Mouse (Mus musculus): Measurements from ENCODE around the gene Sgcd.
A peak's percentile ranks its signal among the peaks of the same experiment; 100 is the strongest.

Sgcd gene

DNA sequence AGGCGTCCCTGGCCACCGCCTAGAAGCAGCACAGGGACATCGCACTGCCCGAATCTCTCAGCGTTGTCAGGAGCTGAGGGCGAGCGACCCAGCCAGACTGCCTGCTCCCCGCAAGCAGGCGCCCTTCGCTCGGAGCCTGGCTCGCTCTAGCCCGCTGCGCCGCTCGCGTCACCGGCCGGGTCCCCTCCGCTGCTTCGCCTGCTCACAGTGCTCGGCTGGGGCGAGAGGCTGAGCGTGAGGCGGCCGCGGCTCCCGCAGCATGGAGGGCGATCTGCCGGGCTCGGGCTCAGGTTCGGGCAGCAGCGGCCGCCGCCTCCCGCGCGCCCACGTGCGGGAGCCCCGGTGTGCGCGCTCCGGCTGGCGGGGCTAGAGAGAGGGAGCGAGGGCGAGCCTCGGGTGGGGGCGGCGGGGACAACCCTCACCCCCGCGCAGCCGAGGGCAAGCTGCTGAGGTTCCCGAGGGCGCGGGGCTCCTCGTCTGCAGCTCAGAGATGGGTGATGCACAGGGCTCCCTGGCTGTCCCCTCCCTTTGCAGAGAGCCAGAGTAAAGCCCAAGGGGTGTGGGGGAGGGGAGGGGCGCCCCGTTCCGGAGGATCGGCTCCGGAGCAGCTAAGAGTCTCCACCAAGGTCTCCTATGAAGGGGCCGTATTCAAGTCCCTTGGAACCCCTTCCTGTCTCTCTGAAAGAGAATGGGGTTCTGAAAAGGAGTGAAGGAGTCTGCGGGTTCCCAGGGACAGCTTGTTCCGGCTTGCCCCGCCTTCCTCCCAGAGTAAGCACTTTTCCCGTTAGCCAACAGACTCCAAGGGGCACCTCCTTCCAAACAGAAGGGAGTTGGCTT lies at the start of gene Sgcd:
TSS of gene Sgcd (minus strand) at position 273 of the 837 bp plus-strand sequence.
- peak; percentile 73 for DNase-seq

DNA sequence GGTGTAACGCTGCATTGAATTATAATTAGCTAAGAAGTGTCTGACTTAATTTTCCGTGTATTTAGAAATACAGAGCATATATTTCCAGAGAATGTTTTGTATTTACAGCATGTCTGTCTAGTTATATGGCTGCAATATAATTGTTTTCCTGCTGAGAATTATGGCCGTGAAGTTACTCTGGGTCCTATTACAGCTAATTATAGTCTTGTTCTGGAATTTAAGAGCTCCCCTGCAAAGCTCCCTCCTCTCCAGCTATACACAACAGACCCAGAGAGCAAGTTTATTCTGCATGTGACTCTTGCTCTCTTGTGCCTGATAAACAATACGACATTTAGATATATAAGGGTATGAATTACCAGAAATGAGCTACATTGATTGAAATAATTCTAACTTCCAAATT lies 49.3 kb upstream of the Sgcd start:
- DNase-seq: no peak

DNA sequence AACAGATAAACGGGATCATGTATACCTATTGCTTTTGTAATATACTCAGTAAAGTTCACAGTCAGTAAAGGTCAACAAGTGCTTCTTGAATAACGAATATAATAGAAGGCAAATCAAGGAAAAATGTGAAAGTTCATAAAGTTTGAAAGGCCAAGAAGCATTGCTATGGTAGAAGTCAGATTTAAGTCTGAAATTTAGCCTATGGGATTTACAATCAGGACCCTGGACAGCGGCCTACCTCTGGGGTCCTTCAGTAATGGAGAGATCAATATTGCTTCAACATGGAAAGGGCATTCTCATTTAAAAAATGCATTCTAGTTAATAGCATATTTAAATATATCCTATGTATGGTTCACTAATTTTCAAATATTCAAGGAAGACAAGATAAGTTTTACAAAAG lies 24.1 kb upstream of the Sgcd start:
- DNase-seq: peak; percentile 50

DNA sequence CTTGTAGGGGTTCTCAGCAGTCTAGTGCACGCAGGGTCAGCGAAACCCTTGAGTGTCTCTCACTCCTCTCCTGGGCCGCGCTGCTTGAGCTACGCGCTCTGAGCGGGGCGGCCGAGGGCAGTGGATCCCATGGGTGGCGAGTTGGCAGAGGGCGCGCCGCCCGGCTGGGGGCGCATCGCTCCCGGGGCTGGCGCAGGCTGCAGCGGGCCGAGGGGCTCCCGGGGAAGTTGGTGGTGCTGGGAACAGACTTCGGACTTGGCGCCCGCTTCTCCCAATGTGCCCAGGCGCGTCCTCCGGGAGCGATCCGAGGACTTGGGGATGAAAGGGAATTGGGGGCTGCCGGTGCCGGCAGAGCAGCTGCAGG lies 454 bp downstream of the Sgcd start:
- DNase-seq: peak; percentile 68

DNA sequence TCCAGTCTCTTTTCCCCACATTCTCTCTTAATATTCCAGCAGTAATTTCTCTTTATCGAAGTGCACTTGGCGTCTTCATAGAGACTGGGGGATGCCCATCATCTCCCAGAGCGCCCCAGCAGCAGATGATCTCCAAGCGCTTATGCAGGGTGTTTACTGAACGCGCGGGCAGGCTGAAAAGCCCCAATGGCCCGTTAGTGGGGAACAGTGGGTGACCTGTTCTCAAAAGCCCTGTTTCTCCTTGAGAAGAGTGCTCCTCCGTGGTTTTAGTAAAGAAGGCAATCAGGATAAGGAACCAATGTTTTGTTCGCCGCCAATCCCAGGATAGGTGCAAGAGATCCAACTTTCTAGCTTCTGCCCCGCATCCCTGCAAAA lies 889 bp downstream of the Sgcd start:
- DNase-seq: peak; percentile 4

DNA sequence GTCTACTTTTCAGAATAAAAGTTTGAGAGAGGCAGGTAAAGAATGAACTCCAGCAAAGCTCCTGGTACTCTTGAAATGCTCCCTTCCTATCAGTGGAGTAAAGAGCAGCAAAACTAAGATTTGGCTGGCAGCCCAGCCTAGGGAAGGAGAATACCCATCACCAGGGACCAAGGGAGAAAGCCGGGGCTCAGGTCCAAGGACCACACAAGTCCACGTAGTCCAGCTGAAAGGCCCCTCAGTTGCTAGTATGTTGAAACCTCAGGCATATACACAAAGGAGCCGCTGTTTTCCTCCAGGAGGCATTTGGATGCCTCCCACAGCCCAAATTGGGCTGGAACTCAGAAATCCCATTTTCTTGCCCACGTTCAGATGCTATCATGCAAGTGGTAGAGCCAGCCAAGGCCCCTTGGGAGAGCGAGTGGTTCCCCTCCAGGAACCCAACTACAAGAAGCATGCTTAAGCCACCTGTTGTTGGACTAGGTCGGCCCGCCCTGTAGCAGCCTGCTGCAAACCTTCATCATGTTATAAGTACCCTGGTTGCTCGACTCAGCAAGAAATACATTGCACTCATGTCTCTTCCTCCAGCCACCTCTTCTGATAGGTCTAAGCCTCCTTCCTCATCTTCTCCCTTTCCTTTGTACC lies 1.4 kb downstream of the Sgcd start:
- peak; percentile 3 for DNase-seq

DNA sequence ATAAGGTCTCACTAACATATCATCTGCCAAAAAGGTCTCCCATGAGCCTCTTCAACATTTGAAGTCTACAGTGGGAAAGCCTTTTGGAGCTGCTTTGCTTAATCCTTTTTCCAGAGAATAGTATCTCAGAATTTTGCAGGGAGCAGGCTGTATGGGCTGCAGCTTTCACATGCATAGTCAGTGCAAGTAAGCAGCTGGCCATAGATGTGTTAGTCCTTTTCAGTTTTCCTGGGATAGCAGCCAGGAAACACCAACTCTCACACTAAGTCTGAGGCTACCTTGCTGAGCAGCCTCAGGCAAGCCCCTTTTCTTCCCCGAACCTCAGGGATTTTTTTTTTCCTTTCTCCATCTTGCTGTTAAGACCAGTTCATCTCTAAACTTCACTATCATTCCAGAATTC lies 6.6 kb downstream of the Sgcd start:
- DNase-seq: no peak

DNA sequence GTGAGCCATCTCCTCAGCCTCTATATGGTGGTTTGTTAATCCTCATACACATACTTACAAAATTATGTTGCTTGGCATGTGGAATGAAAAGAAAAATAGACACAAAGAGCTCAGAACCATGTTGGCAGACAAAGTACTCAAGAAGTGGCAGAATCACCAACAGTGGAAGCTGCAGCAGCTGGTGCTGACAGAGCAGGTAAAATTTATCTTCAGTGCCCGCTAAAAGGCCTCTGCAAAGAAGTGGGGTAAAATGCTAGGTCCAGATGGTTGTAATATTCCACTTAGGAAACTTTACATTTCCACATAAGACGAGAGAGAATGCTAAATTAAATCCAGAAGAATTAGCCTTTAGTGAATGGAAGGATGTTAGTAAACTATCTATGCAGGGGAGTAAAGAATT lies 7.7 kb downstream of the Sgcd start:
- DNase-seq: peak; percentile 2

DNA sequence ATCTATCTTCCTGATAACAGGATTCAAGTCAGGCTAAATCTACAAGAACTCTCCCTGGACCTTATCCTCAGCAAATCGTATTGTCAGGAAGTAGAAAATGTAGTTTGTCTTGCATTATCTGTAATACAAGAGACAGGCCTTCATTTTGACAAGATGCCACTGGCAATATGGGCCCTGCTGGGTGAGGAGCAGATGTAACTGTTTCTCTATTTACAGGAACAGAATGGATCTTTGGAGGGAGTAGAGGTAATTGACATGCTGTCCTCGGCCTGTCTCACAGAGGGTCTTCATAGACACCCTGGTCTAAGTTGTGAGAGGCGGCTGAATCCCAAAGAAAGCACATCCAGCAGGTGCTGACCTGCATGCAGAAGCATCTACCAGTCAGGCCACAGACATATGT lies 35.5 kb downstream of the Sgcd start:
- no peak for DNase-seq

DNA sequence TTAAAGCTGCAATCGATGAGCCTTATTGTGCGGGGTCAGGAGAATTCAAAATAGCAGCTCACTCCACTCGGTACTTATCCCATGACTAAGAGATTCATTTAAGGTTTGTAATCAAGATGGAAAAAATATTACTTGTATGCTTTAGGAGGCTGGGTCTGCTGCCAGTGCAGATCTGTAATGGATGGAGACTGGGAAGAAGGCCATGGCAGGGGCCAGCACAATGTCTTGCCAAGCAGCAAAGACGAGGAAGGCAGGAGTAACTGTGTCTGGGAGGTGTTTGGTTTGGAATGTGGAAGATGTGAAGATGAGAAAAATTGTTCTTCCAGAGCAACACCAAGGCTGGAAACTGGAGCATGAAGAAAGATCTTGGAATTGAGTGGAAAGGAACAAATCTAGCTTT lies 36.4 kb downstream of the Sgcd start:
- DNase-seq: no peak

DNA sequence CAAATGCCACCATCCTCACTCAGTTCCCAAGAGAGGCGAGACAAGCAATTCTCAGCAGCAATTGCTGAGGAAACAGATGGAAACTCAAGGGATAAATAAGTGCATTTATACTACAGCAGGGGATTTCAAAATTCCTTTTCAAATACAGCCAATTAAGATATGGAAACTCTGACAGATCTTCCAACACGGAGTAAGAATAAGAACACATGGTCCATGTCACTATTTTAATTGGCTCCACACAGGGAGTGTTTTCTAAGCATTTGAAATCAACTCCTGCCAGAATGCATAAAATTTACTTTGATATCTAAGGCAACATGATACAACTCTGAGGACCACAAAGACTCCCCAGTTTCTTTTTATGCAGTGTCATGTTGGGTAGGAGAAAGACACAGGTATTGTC lies 49.0 kb downstream of the Sgcd start:
- DNase-seq: no peak

DNA sequence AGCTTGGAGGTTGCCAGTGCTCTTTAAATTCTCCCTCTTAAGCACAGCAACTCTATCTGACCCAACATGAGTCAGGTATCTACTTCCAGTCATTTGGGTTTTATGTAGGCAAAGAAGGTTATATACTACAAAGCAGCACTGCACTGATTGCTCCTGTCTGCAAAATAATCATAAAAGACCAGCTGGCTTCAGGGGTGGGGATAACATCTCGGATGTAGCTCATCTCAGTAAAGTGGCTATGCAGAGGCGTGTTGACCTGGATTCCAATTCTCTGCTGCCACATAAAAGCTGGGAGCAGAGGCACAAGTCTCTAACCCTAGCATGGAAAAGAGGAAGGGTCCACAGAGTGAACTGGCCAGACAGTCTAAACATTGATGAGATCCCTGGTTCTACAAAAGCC lies 71.2 kb downstream of the Sgcd start:
- no peak for DNase-seq

DNA sequence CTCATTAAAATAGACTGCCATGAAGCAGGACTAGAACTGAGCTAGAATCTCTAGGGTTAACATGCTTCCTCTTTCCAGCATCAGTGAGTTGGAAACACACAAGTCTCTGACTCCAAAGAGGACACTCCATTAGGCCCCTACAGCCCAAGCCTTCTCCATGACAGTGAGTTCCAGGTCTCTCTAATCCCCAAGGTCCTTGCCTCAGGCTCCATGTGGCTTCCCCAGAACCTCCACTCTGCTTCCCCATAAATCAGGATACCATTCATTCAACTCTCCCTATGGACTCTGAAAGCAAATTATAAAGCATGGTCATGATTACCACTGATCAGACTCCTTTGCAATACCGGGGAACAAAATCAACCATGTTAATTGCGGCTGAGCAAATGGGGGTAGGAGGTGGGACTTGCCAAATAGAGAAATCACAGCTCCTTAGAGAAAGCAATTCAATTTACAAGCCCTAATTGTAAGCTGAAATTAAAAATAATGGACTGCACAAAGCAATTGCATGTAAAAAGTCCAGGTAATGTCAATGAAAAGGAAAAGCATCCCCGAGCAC lies 97.1 kb downstream of the Sgcd start:
- DNase-seq: no peak

DNA sequence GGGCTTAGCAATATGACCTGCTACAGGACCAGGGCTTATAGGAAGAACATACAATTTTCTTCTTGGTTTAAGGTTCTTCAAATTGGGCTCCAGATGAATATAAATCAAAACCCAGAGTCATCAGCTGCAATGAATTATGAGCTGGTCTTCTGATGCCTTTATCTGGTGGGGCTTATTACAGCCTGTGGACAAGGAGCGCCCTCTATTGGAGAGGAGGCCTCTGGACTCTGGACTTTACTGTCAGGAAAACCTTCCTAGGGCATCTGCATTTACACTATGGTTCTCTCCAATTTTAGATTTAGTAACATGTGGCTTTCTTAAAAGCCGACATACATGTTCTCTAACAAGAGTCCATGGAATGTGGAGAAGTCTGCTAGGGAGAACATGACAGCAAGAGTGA lies 98.5 kb downstream of the Sgcd start:
- peak; percentile 50 for DNase-seq

DNA sequence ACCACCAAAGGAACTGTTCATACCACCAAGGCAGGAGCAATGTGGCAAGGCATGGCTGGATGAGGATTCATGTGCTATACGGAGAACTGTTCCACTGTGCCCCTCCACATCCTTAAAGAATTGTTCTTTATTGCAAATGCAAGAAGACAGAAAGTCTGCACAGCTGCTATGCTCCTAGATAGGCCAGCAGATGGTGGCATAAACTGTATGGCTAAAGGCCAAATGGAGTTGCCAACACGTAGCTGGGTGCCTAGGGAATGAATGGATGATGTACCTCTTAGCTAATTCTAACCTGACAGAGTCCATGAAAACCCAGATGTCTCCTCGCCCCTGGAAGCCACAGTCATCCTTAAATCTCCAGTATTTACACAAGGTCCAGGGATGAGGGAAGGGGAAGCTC lies 103.5 kb downstream of the Sgcd start:
- no peak for DNase-seq

DNA sequence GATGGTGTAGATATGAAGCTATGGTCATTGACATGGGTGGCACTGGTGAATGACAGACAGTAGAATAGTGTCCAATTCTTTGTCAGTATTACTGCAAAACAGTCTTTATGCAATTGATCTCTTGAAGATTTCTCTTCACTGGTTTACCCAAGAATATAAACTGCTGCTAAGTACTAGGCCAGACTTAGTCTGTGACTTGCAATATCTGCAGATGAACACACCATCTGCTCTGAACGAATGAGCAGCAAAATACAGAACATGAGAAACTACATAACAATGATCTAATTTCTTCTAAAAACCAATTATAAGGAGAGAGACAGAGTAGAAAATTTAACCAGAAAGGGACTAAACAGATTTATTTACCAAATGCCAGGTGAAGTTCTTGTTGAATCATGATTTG lies 105.2 kb downstream of the Sgcd start:
- DNase-seq: no peak

DNA sequence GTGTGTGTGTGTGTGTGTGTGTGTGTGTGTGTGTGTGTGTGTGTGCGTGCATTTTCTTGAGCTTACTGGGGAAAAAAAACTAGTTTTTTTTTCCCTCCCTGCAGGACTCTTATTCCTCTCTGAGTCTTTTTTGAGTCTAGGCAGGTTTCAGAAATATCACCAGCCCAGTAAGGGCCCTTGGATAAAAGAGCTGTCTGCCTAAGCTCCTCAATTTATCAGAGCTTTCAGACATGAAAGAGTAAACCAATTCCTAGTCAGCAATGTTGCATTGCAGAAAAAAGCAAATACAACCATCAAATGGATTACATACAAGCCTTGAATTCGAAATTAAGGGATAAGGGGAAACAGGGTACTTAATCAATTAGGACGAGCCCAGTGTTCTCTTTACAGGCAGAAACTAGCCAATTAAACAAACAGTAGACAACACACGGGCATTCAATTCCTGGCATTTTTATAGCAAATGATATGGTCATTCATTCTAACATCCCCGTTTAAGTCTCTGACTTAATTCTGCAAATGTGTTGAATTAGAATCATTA lies 112.1 kb downstream of the Sgcd start:
- DNase-seq: no peak

DNA sequence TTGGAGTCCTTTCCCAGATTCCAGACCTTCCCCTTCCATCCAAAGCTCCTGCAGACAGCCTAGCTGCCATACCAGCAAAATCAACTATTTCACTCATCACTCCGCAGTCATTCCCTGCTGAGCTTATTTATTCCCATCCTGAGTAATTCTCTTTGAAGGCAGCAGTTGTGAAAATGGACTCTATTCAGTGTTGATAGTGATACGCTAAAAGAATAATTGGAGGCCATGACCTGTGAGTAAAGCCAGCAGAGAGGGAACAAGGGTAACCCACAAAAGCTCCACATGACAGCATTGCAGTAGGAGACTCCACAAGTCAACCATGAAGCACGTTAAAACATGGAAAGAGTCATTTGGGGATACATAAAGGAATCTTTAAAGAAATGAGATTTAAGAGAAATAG lies 142.9 kb downstream of the Sgcd start:
- peak; percentile 50 for DNase-seq

DNA sequence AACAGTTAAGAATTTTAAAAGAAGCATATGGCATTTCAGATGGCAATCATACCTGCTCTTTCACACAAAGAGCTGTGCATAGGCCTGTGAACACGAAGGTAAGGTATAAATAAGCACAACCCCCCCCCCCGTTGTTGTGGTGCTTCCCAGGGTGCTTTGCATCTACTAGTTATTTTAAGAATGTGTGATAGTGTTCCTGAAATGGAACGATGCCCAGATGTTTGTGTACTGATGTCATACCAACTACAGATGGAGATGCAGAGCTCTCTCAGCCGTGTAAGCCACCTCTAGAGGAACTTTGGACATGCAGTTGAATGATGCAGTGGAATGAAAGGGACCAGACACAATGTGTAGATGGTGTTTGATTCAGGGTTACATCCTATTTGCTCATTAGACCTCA lies 155.5 kb downstream of the Sgcd start:
- no peak for DNase-seq

DNA sequence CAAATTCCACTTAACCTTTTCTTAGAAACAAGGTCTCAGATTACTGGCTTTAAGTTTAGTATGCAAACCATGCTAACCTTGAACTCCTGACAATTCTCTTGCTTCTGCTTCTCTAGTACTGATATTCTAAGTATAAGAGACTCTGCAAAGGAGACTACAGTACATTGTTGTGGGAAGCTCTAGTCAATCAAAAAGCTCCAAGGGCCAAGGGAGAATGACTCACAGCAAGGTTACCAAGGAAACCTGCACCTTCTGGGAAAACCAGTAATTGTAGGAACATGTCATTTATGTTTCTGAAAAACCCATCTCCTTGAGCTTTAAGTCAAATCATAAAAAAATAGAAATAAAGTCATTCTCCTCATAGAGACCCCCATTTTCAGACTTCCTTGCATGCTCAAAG lies 178.5 kb downstream of the Sgcd start:
- no peak for DNase-seq

DNA sequence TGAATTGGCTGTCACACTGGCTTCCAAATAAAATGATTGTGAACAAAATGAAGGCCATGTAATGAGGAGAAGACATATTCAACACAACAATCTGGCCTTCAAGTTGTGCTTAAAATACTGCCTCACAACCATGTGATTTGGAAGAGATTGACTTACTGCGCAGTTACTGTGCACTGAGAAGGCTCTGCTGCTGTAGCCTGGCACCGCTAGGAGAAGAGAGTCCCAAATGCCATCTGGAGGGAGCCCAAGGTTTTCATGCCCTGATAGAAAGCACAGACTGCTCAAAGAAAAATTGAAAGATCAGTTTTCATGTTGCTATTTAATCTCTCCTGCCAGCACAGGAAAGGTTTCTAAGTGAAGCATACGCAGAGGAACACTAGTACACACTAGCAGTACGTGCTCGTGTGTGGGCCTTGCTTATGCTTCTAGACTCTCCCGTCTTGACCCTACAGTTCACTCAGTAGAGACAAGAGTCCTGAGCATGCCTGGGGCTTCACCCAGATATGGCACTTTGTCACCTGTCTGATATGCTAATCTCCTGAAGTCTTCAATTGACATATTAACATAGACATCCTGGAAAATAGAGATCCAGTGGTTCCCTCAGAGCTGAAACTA lies 184.6 kb downstream of the Sgcd start:
- DNase-seq: no peak

DNA sequence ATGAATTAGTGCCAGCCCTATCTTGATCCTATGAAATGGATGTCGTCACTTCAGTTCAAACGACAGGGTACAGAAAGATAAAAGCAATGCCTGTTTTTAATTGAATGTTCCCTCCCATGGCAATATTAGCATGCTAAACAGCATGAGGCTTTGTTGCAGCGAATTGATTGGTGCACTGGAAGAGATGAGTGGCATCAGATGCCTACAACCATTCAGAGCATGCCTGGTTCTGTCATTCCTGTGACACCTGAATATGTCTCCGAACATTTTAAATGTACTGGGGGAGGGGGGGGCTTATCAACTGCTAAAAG lies 210.9 kb downstream of the Sgcd start:
- no peak for DNase-seq

DNA sequence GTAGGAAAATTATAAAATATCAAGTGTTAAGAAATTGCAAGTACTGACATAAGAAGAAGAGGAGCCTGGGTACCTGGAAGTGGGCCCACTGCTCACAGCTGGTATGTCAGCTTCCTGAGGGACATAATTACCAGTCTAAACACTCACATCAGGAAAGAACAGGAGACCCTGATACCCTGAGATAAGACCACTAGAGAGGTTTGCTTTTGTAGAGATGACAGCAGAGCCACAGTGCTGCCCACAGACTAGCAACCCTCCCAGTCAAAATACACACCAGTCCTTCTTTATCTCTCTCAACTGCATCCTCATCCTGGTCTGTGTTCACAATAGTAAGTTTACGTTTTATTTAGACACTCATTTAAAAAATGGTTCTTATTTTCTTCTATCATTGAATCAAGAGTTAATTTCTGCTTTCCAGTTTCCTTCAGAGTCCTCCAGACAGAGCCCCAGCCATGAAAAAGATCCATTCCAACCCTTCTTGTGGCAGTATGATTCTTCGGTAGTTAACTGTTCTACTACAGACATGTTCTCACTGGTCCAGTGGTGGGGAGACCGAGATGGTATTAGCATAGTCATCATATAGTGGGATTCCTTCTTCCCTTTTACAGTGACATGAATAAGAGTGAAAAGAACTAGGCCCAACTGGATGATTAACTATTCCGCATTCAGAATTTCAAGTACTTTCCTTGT lies 211.4 kb downstream of the Sgcd start:
- no peak for DNase-seq
